Mouse (Mus musculus) cerebellum, adult 2 months (tissue): ENCODE data around the gene Arntl2.
"Not testable (repeated sequence)": the region's sequence is repeated elsewhere in the genome, so short reads cannot be mapped to it uniquely, and the experiment has no call there.

ENCODE experiments used
- CTCF ChIP-seq: fragments of 200-500 bp; IDR thresholded peaks from 2 replicates; pipeline ENCODE4 v1.5.1; 2011; ENCODE audit warnings: low read depth, mild to moderate bottlenecking, control low read depth, low read length, moderate library complexity, borderline replicate concordance; ENCODE audit not compliant: insufficient read depth
- POLR2A ChIP-seq: fragments of 200-500 bp; IDR thresholded peaks from 2 replicates; pipeline ENCODE4 v1.6.1; 2011; ENCODE audit warnings: low read length, control low read depth, borderline replicate concordance; ENCODE audit not compliant: insufficient read depth

DNA sequence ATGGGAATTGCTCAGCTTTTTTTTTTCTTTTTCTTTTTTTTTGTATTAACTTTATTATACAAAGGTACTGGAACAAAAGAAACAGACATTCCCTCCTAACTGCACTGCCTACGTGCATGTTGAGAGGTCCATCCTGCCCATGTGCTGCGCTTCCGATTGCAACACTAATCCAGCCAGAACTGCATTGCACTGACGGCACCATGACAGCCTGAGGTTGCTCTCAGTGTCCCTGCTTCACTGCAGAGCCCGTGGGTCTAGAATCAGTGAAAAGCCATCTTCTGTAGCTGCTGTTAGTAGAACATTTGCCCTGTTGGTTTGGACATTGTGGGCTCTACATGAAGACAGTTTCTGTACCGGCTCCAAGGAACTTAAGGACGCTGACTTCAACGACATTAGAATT, 20.0 kb upstream of the Arntl2 start:
- TF ChIP-seq CTCF, POLR2A: not testable (repeated sequence)
